Mouse (Mus musculus): ENCODE results near the gene Ube2u. TPM values are rescaled to one million over a fixed set of nuclear protein-coding genes. Genes with fewer than 3 reads are reported as not detected.
A peak's percentile ranks its signal among the peaks of the same experiment; 100 is the strongest.

Gene Ube2u
- total RNA-seq, 2 experiments from 2014 or later = 0.39 TPM; not detected in 1

DNA sequence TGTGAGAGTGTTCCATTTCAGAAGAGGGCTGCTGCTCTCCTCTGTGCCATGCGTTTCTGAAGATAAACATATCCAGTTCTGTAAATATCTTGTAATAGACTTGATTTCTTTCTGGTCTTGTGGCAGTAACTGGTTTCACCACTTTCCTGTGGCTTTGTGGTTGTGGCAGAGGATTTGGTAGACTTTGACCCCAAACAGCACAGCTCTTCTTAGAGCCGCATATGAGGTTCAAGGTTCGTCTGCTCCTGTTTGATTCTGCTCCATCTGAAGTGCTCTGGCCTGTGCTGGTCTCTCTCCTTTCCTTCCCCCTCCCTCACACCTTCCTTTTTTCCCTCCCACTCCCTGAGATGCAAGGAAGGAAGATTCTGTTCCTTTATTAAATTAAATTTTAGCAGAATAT is 60.8 kb downstream of the Ube2u start:
- DNase-seq (ENCODE audit: low spot score in 2 of 2) = no peak

DNA sequence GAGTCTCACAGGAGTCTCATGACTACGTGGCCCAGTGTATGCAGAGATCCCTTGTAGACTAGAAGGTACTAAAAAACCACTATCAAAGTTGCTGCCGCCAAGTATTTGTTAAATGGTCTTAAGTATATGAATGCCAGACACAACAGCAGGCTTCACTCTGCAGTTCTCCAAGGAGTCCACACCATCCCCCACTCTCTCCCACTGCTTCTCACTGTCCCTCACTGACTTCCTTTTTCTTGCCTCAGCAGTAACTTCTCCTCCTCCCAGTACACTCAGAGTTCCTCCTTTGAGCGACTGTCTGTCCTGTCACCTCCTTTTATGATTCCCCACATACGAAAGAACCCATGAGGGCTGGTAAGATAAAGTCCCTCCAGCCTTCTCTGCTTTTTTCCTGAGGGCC is 69.3 kb downstream of the Ube2u start:
- no peak for DNase-seq (ENCODE audit: low spot score in 2 of 2)

DNA sequence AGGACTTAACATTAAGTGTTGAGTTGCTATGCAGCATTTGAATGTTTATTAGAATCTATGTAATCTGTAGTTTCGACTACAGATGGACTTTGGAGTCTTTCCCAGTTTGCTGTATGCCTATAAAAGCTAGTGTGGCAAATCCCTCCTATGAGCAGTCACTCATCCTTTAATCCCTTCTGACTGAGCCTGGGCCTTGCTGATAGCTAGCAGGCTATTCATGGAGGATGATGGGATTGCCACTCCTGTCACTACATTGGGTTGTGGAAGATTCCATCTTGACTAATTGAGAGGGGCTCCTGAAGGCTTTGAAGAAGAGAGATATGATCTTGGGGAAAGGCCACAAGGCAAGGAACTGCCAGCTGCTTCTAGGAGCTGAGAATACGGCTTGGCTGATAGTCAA is 74.6 kb downstream of the Ube2u start:
- DNase-seq (ENCODE audit: low spot score in 2 of 2) = no peak

DNA sequence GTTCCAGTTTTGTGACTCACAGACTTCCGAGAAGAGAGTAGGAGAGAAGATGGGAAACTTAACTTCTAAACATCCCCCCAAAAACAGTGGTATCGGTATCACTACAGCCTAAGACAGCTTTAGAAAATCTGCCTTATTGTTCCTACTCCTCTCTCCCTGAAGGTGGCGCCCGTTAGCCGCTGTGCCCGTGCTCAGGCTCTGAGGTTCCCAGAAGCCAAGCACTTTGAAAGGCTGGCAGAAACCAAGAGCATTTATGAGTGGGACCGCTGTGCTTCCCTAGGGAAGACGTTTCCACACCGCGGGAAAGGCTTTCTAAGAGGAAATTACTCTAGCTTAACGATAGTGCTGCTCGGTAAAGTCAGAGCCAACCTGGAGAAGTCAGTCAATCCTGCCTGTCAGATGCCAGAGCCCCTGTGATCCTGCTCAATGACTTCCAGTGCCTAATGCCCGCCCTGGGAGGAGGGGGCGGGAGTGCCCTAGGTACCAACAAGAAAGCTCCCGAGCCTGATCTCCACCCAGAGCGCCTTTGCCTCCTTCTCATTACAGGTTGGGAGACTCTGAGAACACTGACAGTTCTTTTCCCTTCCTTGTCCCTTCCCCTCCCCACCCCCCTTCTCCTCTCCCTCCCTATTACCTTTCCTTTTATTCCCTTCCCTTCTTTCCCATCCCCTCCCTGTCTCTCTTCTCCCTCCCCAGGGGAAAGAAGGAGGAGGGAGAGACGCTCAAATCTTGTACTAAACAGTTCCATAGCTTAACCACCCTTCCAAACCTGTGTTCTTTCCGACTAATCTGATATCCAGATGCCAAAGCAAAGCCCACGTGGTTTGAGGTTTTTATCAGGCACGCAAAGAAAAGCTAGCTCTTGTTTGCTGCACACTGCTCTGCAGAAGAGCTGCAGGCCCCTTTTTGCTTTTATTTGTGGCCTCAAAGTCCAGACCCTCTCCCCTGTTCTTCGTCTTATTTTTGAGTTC is 109.9 kb downstream of the Ube2u start:
- DNase-seq (ENCODE audit: low spot score in 2 of 2) = peak; percentile 86 to 92

DNA sequence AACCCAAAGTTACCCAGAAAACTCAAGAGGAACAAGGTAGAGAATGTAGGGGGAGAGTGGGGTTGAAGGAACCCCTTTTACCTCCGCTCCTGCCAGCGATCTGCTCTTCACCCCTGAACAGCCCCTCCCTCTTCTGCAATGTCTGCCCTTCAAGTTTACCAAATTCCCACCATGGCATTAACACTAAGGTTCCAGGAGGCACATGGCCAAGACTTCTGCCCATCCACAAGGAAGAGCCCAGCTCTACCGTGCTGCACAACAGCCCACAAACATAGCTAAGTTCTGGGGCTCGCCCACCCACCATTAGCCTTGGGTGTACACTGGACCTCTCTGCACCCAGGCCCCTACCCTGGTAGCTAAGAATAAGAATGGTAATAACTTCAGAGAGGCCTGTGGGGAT is 117.1 kb downstream of the Ube2u start:
- DNase-seq (ENCODE audit: low spot score in 2 of 2) = no peak

DNA sequence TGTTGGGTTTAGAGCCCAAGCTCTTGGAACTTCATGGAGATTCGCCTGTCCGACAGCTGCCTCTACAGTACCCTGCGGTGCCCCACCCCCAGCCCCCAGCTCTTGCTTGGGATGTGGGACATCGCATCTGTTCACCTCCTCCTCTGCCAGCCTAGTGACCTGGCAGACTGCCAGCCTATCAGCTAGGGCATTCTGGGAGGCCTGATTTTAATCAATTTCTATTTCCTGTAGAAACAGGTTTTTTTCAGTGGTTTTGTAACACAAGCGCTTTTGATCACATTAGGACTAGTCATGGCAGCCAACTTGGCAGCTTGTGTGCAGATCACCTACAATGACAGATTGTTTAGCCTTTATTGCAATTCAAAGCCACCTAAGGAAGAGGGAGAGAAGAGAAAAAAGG is 118.0 kb downstream of the Ube2u start:
- peak; percentile 66 to 71 for DNase-seq (ENCODE audit: low spot score in 2 of 2)

DNA sequence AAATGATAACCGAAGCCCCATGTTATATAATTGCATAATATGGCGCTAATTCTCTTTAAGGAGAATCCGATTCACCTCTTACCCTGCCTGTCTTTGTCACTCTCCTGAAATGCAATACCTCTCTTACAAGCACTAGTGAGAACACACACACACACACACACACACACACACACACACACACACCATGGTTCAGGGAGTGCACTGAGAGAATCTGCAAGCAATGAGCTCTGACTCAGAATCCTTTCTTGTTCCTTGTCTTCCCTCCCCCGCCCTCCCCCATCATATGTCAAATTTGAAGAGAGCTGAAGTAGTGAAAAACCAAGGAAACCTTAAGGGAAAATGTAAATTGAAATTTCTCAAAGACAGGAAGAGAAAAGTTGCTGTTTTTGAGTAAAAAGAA is 118.4 kb downstream of the Ube2u start:
- peak in 1 of 2 experiments; percentile 24 for DNase-seq (ENCODE audit: low spot score in 2 of 2)
